Mouse (Mus musculus): ENCODE data around the gene Col25a1. TPM values are rescaled to one million over a fixed set of nuclear protein-coding genes. Genes with fewer than 3 reads are reported as not detected.
A peak's percentile ranks its signal among the peaks of the same experiment; 100 is the strongest.

Gene Col25a1
- total RNA-seq, 2 experiments from 2014 or later: 1.2 to 1.3 TPM

- intact Hi-C loops (cut with DNase I): no loop called here
- no peak for DNase-seq
Observed at GRCm38 (mm10) chr3:130430052-130430451, 298.8 kb downstream of the Col25a1 start.

- no peak for DNase-seq
- intact Hi-C loops (cut with DNase I): no loop called here
Observed at GRCm38 (mm10) chr3:130432818-130433217, 301.5 kb downstream of the Col25a1 start.

- no peak for DNase-seq
- intact Hi-C loops (cut with DNase I): no loop called here
Observed at GRCm38 (mm10) chr3:130436956-130437355, 305.7 kb downstream of the Col25a1 start.

GRCm38 (mm10) chr3:130439767-130440166 is 308.5 kb downstream of the Col25a1 start:
- DNase-seq: no peak

GRCm38 (mm10) chr3:130440689-130441088 is 309.4 kb downstream of the Col25a1 start:
- DNase-seq: peak in 1 of 2 experiments; percentile 13

More at GRCm38 (mm10) chr3:130439767-130440166, 308.5 kb downstream of the Col25a1 start:
- intact Hi-C loops (cut with DNase I): no loop called here

GRCm38 (mm10) chr3:130443842-130444627 is 312.7 kb downstream of the Col25a1 start:
- intact Hi-C loops (cut with DNase I): no loop called here
- DNase-seq: no peak

More at GRCm38 (mm10) chr3:130440689-130441088, 309.4 kb downstream of the Col25a1 start:
- intact Hi-C loops (cut with DNase I): no loop called here

- intact Hi-C loops (cut with DNase I): no loop called here
- no peak for DNase-seq
Observed at GRCm38 (mm10) chr3:130449864-130450263, 318.6 kb downstream of the Col25a1 start.

GRCm38 (mm10) chr3:130465371-130465770 is 334.1 kb downstream of the Col25a1 start:
- intact Hi-C loops (cut with DNase I): no loop called here
- no peak for DNase-seq

- intact Hi-C loops (cut with DNase I): no loop called here
- peak in 1 of 2 experiments; percentile 2 for DNase-seq
Observed at GRCm38 (mm10) chr3:130473211-130473768, 342.0 kb downstream of the Col25a1 start.

GRCm38 (mm10) chr3:130473970-130474369 is 342.7 kb downstream of the Col25a1 start:
- intact Hi-C loops (cut with DNase I): no loop called here
- DNase-seq: no peak

GRCm38 (mm10) chr3:130482513-130482912 is 351.2 kb downstream of the Col25a1 start:
- DNase-seq: no peak
- intact Hi-C loops (cut with DNase I): no loop called here

GRCm38 (mm10) chr3:130488839-130489238 is 357.5 kb downstream of the Col25a1 start:
- intact Hi-C loops (cut with DNase I): loop anchor here (5.0 kb wide), 1 partner anchor 83 kb away; no protein-coding TSS in a partner anchor
- peak in 1 of 2 experiments; percentile 8 for DNase-seq

- DNase-seq: no peak
- intact Hi-C loops (cut with DNase I): no loop called here
Observed at GRCm38 (mm10) chr3:130494192-130494591, 362.9 kb downstream of the Col25a1 start.

GRCm38 (mm10) chr3:130494665-130495396 is 363.5 kb downstream of the Col25a1 start:
- intact Hi-C loops (cut with DNase I): no loop called here

GRCm38 (mm10) chr3:130497036-130497435 is 365.7 kb downstream of the Col25a1 start:
- intact Hi-C loops (cut with DNase I): no loop called here

More at GRCm38 (mm10) chr3:130494665-130495396, 363.5 kb downstream of the Col25a1 start:
- DNase-seq: peak; percentile 9 to 34

GRCm38 (mm10) chr3:130501713-130502112 is 370.4 kb downstream of the Col25a1 start:
- intact Hi-C loops (cut with DNase I): no loop called here
- DNase-seq: no peak

More at GRCm38 (mm10) chr3:130497036-130497435, 365.7 kb downstream of the Col25a1 start:
- no peak for DNase-seq

GRCm38 (mm10) chr3:130508330-130508729 is 377.0 kb downstream of the Col25a1 start:
- DNase-seq: no peak
- intact Hi-C loops (cut with DNase I): no loop called here

- intact Hi-C loops (cut with DNase I): no loop called here
- no peak for DNase-seq
Observed at GRCm38 (mm10) chr3:130518457-130518879, 387.2 kb downstream of the Col25a1 start.

GRCm38 (mm10) chr3:130521834-130522476 is 390.7 kb downstream of the Col25a1 start:
- no peak for DNase-seq
- intact Hi-C loops (cut with DNase I): no loop called here

- intact Hi-C loops (cut with DNase I): no loop called here
Observed at GRCm38 (mm10) chr3:130523019-130523418, 391.7 kb downstream of the Col25a1 start.

More at GRCm38 (mm10) chr3:130523019-130523418, 391.7 kb downstream of the Col25a1 start:
- DNase-seq: no peak
